Mouse (Mus musculus): ENCODE results near the gene Plpp1. TPM values are rescaled to one million over a fixed set of nuclear protein-coding genes. Genes with fewer than 3 reads are reported as not detected.

The Plpp1 gene
- polyA plus RNA-seq, 1 experiment: 123 TPM

DNA sequence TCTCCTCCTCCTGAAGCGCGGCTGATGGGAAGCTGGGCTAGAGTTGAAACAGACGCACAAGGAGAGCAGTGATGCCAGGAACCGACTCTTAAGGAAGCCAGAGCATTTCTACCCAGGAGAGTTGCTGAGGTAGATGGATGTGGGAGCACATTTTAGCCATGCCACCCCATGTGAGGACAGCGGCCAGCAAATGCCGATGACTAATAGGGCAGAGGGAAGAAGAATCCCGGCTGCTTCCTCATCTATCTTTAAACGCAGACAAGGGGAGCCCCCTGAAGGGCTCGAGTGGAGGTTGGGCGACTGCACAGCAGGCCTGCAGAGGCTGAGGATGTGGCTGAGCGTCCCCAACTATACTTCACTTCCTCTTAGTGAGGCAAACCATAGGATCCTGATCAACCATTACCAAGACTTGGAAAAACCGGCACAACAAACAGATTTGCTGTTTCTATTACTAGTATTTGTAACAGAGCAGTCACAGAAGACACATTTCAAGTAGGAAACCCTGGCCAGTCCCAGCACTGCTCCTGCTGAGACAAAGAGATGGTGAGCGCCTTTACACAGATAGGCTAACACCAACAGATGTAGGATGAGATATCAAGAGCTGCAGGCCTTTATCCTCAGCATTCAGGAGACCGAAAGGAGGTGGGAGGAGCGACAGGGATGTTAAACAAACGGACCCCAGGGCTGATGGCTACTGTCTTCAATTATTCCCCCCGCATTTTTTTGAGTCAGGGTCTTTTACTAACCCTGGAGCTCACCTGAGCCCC lies 71.1 kb downstream of the Plpp1 start:
- H3K4me1 ChIP-seq (ENCODE audit: control insufficient read depth, insufficient read depth, low read length): no peaks in the 10 kb centered on the region
- 67% methylated on average over 17 of the region's 17 CpGs for WGBS
- no peak overlapping the region for H3K4me3 ChIP-seq (ENCODE audit: insufficient read depth, low read depth, low read length)
- no peaks in the 10 kb centered on the region for H3K27me3 ChIP-seq (replicated peaks; ENCODE audit: control insufficient read depth, insufficient read depth, low read length)
- DNase-seq: no peak
- no peak for TF ChIP-seq POLR2A (IDR thresholded peaks at IDR 0.05; ENCODE audit: low read depth, low read length)
- TF ChIP-seq CTCF (conservative IDR thresholded peaks at IDR 0.05; ENCODE audit: insufficient read depth, insufficient read length, low read depth, low read length): no peak
- H3K36me3 ChIP-seq (ENCODE audit: control insufficient read depth, insufficient read depth, low read length): peaks cover 21% of the 10 kb centered on the region
- H3K27ac ChIP-seq (ENCODE audit: insufficient read depth, low read depth, low read length): peak overlapping the region; percentile 55; the same call in 1 of the 2 replicates

DNA sequence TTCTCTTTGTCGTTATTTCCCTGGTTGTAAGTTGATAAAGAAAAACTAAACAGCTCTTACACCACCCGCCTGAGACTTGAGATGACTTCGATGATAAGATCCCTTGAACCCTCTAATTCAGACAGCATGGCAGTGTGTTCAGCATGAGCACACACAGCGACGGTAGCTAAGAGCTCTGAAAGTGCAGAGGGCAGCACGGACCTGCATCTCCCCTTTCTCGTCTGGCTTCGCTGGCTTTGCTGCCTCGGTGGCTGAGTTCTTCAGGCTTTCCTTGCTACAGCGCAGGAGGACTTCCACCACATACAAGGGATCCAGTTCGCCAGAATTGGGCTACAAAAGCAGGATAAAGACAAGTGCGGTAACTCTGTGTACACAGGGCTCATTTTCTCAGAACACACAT lies 86.6 kb downstream of the Plpp1 start:
- 52% methylated on average over 12 of the region's 12 CpGs for WGBS
- Histone ChIP-seq H3K27me3 (replicated peaks; ENCODE audit: control insufficient read depth, insufficient read depth, low read length) (no peaks in the 10 kb centered on the region), H3K27ac (ENCODE audit: insufficient read depth, low read depth, low read length) (no peak overlapping the region), H3K4me3 (ENCODE audit: insufficient read depth, low read depth, low read length) (no peak overlapping the region), H3K4me1 (ENCODE audit: control insufficient read depth, insufficient read depth, low read length) (no peaks in the 10 kb centered on the region), H3K36me3 (ENCODE audit: control insufficient read depth, insufficient read depth, low read length) (peaks cover 10% of the 10 kb centered on the region)
- no peak for DNase-seq
- TF ChIP-seq CTCF (conservative IDR thresholded peaks at IDR 0.05; ENCODE audit: insufficient read depth, insufficient read length, low read depth, low read length) (no peak), POLR2A (IDR thresholded peaks at IDR 0.05; ENCODE audit: low read depth, low read length) (no peak)

DNA sequence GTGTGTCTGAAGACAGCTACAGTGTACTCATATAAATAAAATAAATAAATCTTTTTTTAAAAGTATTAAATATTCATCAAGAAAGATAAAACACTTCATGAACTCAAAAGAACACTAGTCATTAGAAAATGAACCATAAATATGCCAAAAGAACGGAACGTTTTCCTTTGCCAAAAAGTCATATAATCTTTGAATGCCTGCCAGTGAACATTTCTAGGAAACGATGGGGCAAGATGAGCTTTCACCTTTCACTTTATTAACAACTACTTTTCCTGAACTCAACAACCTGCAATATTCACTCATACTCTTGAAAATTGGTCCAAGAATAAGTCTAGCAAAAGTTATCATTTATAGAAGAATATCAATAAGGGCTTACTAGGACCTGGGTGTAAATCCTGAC lies 101.6 kb downstream of the Plpp1 start:
- TF ChIP-seq CTCF (conservative IDR thresholded peaks at IDR 0.05; ENCODE audit: insufficient read depth, insufficient read length, low read depth, low read length): no peak
- TF ChIP-seq POLR2A (IDR thresholded peaks at IDR 0.05; ENCODE audit: low read depth, low read length): no peak
- H3K27me3 ChIP-seq (replicated peaks; ENCODE audit: control insufficient read depth, insufficient read depth, low read length): no peaks in the 10 kb centered on the region
- peaks cover 15% of the 10 kb centered on the region for H3K36me3 ChIP-seq (ENCODE audit: control insufficient read depth, insufficient read depth, low read length)

DNA sequence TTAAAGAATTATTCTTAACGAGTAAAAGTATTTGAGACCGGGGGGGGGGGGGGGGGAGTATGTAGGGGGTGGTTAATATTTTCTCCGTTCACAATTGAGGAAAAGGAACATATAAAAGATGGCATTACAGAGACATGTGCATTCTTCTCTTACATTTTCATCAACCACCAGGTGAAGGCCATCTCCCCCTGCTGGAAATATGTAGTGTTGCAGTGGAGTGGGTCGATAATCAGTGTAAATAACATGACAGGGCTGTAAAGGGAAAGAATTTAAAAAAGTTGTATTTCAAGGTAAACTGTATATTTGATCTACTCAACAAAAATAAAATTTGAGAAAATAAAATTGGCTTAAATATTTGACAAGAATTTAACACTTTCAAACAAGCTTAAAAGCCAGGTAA lies 109.1 kb downstream of the Plpp1 start:
- no peaks in the 10 kb centered on the region for H3K4me1 ChIP-seq (ENCODE audit: control insufficient read depth, insufficient read depth, low read length)
- no peak for TF ChIP-seq POLR2A (IDR thresholded peaks at IDR 0.05; ENCODE audit: low read depth, low read length)
- TF ChIP-seq CTCF (conservative IDR thresholded peaks at IDR 0.05; ENCODE audit: insufficient read depth, insufficient read length, low read depth, low read length): 0 out of 2 replicates have a peak, but pooled peaks have one; percentile 32
- H3K36me3 ChIP-seq (ENCODE audit: control insufficient read depth, insufficient read depth, low read length): peaks cover 1% of the 10 kb centered on the region; the same call in 1 of the 2 replicates
- WGBS: 35% methylated on average over 4 of the region's 4 CpGs
- H3K4me3 ChIP-seq (ENCODE audit: insufficient read depth, low read depth, low read length): no peak overlapping the region
- H3K27ac ChIP-seq (ENCODE audit: insufficient read depth, low read depth, low read length): no peak overlapping the region
- no peaks in the 10 kb centered on the region for H3K27me3 ChIP-seq (replicated peaks; ENCODE audit: control insufficient read depth, insufficient read depth, low read length)
- peak; percentile 51 for DNase-seq

More for the DNA sequence above, 101.6 kb downstream of the Plpp1 start:
- Histone ChIP-seq H3K4me3 (ENCODE audit: insufficient read depth, low read depth, low read length) (no peak overlapping the region), H3K4me1 (ENCODE audit: control insufficient read depth, insufficient read depth, low read length) (no peaks in the 10 kb centered on the region), H3K27ac (ENCODE audit: insufficient read depth, low read depth, low read length) (no peak overlapping the region)
- 45% methylated on average over 3 of the region's 3 CpGs for WGBS
- DNase-seq: peak; percentile 58

DNA sequence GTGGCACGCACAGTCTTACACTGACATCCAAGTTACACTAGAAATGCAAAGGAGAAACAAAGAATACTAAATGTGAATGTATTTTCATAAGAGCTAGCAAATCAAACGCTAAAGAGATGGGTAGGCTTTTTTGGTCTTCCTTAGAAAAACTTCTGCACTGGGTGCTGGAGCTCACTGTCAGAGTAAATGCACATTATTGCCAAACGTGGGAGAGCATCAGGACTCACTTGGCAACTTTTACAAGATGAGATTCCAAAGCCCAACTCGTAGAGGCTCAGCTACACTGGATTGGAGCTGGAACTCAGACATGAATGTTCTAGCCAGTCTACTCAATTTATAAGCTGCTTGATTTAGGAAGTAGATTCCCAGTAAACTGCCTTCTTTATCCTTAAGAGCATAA lies 109.8 kb downstream of the Plpp1 start:
- Histone ChIP-seq H3K4me3 (ENCODE audit: insufficient read depth, low read depth, low read length) (no peak overlapping the region), H3K4me1 (ENCODE audit: control insufficient read depth, insufficient read depth, low read length) (no peaks in the 10 kb centered on the region), H3K36me3 (ENCODE audit: control insufficient read depth, insufficient read depth, low read length) (no peaks in the 10 kb centered on the region; the same call in 1 of the 2 replicates), H3K27me3 (replicated peaks; ENCODE audit: control insufficient read depth, insufficient read depth, low read length) (no peaks in the 10 kb centered on the region), H3K27ac (ENCODE audit: insufficient read depth, low read depth, low read length) (no peak overlapping the region)
- TF ChIP-seq POLR2A (IDR thresholded peaks at IDR 0.05; ENCODE audit: low read depth, low read length) (no peak), CTCF (conservative IDR thresholded peaks at IDR 0.05; ENCODE audit: insufficient read depth, insufficient read length, low read depth, low read length) (no peak)
- 82% methylated on average over 4 of the region's 4 CpGs for WGBS
- no peak for DNase-seq

Other genes starting within 250 kb of the Plpp1 start
- 0.24 and 0.33 TPM in 2 replicates for gene Il31ra, start 206.4 kb upstream of the Plpp1 start, polyA plus RNA-seq (2012; rRNA removed)
- 0.05 TPM in 2 replicates for gene Ddx4, start 148.3 kb upstream of the Plpp1 start, polyA plus RNA-seq (2012; rRNA removed)
- 7.1 and 8.2 TPM in 2 replicates for gene Slc38a9, start 140.0 kb upstream of the Plpp1 start, polyA plus RNA-seq (2012; rRNA removed)
- 7.9 and 10.6 TPM in 2 replicates for gene Mtrex, start 126.6 kb downstream of the Plpp1 start, polyA plus RNA-seq (2012; rRNA removed)
- gene Dhx29, start 126.7 kb downstream of the Plpp1 start, polyA plus RNA-seq (2012; rRNA removed): 3.9 and 4.0 TPM in 2 replicates
- 0.47 and 1.1 TPM in 2 replicates for gene Ccno, start 187.0 kb downstream of the Plpp1 start, polyA plus RNA-seq (2012; rRNA removed)
- not detected in 2 replicates for gene Mcidas, start 193.1 kb downstream of the Plpp1 start, polyA plus RNA-seq (2012; rRNA removed)
- gene Cdc20b, start 234.3 kb downstream of the Plpp1 start, polyA plus RNA-seq (2012; rRNA removed): 0.05 TPM in 1 of 2 replicates, not detected in the other
- 6.5 and 9.2 TPM in 2 replicates for gene Gpx8, start 245.6 kb downstream of the Plpp1 start, polyA plus RNA-seq (2012; rRNA removed)